ENCODE assay signal across 30 mouse cellular contexts in the genomic region with DNA sequence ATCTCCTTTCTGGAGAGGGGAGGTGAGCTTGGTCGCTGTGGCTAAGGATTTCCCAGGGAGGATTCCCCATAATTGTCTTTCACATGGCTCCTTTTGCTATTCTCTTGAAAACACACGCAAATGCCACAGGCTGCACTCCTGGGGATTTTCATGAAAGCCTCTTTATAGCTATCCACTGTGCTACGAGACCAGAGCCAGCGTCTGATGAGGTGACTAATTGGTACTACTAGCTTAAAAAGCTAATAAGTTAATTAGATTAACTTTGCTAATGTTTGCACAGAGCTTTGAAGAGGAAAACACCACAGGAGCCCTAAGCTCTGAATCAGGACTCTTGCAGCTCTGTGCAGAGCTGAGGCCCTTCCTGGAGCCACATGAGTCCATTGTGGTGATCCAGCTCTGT.
DNase-seq lines count a peak whose midpoint lies in the region; ATAC-seq and TF ChIP-seq lines count a peak whose summit lies in the region.
"Had no signal": no experiment of that assay in that cellular context is flagged by ENCODE, and none has a peak within 500 bp of the region (broad histone marks: within the 10 kb centered on the region; RNA-seq: fewer than 3 reads in every experiment).

No protein-coding gene starts in this region.

- H3K4me1 ChIP-seq in forebrain, embryonic 13.5 days = peaks cover 27% of the 10 kb centered on the region
- peaks cover 12% of the 10 kb centered on the region; the same call in 1 of the 2 replicates for H3K4me1 ChIP-seq in forebrain, embryonic 14.5 days (ENCODE audit: control insufficient read depth, insufficient read depth, low read length)
- no peaks in the 10 kb centered on the region for H3K4me1 ChIP-seq in limb, embryonic 11.5 days (ENCODE audit: control insufficient read depth, insufficient read depth, low read length)
- H3K4me1 ChIP-seq in limb, embryonic 10.5 days = peaks cover 11% of the 10 kb centered on the region
- H3K4me1 ChIP-seq in hindbrain, postnatal 0 days (ENCODE audit: insufficient read depth, low read length) = peaks cover 4% of the 10 kb centered on the region; the same call in 1 of the 2 replicates
- H3K4me1 ChIP-seq: heart, embryonic 12.5 days had no signal

- no peaks in the 10 kb centered on the region for H3K36me3 ChIP-seq in forebrain, embryonic 13.5 days (ENCODE audit: poor library complexity, severe bottlenecking)
- H3K36me3 ChIP-seq in forebrain, embryonic 14.5 days (ENCODE audit: control insufficient read depth, insufficient read depth, low read length) = no peaks in the 10 kb centered on the region
- H3K36me3 ChIP-seq in limb, embryonic 11.5 days (ENCODE audit: control insufficient read depth, insufficient read depth, low read length) = no peaks in the 10 kb centered on the region
- no peaks in the 10 kb centered on the region for H3K36me3 ChIP-seq in limb, embryonic 10.5 days
- no peaks in the 10 kb centered on the region for H3K36me3 ChIP-seq in hindbrain, postnatal 0 days (ENCODE audit: insufficient read depth, low read length)
- H3K36me3 ChIP-seq: embryonic facial prominence, embryonic 12.5 days; forebrain, embryonic 15.5 days; G1E; heart, embryonic 12.5 days; hindbrain, embryonic 15.5 days; limb, embryonic 12.5 days; midbrain, embryonic 12.5 days had no signal

- no peak overlapping the region for H3K27ac ChIP-seq in forebrain, embryonic 13.5 days
- H3K27ac ChIP-seq in forebrain, embryonic 14.5 days (ENCODE audit: low read depth, low read length) = no peak overlapping the region
- H3K27ac ChIP-seq in limb, embryonic 11.5 days (replicated peaks; ENCODE audit: low read depth, low read length) = no peak overlapping the region
- H3K27ac ChIP-seq in limb, embryonic 10.5 days = no peak overlapping the region
- H3K27ac ChIP-seq in hindbrain, postnatal 0 days = no peak overlapping the region
- H3K27ac ChIP-seq: embryonic facial prominence, embryonic 12.5 days; forebrain, embryonic 15.5 days; hindbrain, embryonic 15.5 days; left cerebral cortex, adult 2 months; limb, embryonic 12.5 days; midbrain, embryonic 12.5 days had no signal

- peaks cover 97% of the 10 kb centered on the region for H3K27me3 ChIP-seq in forebrain, embryonic 13.5 days
- peaks cover 93% of the 10 kb centered on the region for H3K27me3 ChIP-seq in forebrain, embryonic 14.5 days (replicated peaks; ENCODE audit: control insufficient read depth, insufficient read depth, low read length)
- H3K27me3 ChIP-seq in limb, embryonic 11.5 days (ENCODE audit: control insufficient read depth, insufficient read depth, low read length) = no peaks in the 10 kb centered on the region
- H3K27me3 ChIP-seq in limb, embryonic 10.5 days (ENCODE audit: low read depth, poor library complexity, severe bottlenecking) = peaks cover 54% of the 10 kb centered on the region
- peaks cover 77% of the 10 kb centered on the region for H3K27me3 ChIP-seq in hindbrain, postnatal 0 days (ENCODE audit: insufficient read depth, low read length)
- H3K27me3 ChIP-seq: CH12.LX had no signal

- under 1% methylated on average over 4 of the region's 4 CpGs for whole genome bisulfite sequencing in forebrain, embryonic 13.5 days
- 0% methylated on average over 4 of the region's 4 CpGs for WGBS in forebrain, embryonic 14.5 days
- 9% methylated on average over 4 of the region's 4 CpGs for WGBS in limb, embryonic 11.5 days
- 14% methylated on average over 4 of the region's 4 CpGs for WGBS in limb, embryonic 10.5 days
- WGBS in hindbrain, postnatal 0 days = 9% methylated on average over 4 of the region's 4 CpGs

- no peak for TF ChIP-seq CTCF in brain, embryonic 14.5 days (IDR thresholded peaks at IDR 0.05; ENCODE audit: borderline replicate concordance, extremely low read depth, insufficient read depth, insufficient read length)
- TF ChIP-seq CTCF in hindbrain, postnatal 0 days (IDR thresholded peaks at IDR 0.05; ENCODE audit: low read depth) = no peak

- no peaks in the 10 kb centered on the region for H3K9me3 ChIP-seq in forebrain, embryonic 13.5 days (replicated peaks)
- no peaks in the 10 kb centered on the region for H3K9me3 ChIP-seq in forebrain, embryonic 14.5 days (replicated peaks; ENCODE audit: control insufficient read depth, low read length)
- no peaks in the 10 kb centered on the region for H3K9me3 ChIP-seq in limb, embryonic 11.5 days (ENCODE audit: control insufficient read depth, low read length)
- no peaks in the 10 kb centered on the region for H3K9me3 ChIP-seq in limb, embryonic 10.5 days (replicated peaks)
- no peaks in the 10 kb centered on the region for H3K9me3 ChIP-seq in hindbrain, postnatal 0 days (ENCODE audit: low read length)
- H3K9me3 ChIP-seq: embryonic facial prominence, embryonic 12.5 days; forebrain, embryonic 15.5 days; heart, embryonic 12.5 days; hindbrain, embryonic 15.5 days; limb, embryonic 12.5 days; midbrain, embryonic 12.5 days had no signal

- DNase-seq in forebrain, embryonic 14.5 days (ENCODE audit: low spot score) = no peak
- DNase-seq in limb, embryonic 11.5 days (ENCODE audit: low spot score) = no peak
- no peak for DNase-seq in limb, embryonic 10.5 days (ENCODE audit: low spot score)
- peak; percentile 67 for DNase-seq in brain, embryonic 14.5 days (ENCODE audit: low read depth)
- peak; percentile 33 for DNase-seq in hindbrain, postnatal 0 days (ENCODE audit: low spot score)
- DNase-seq in MN1 (ENCODE audit: low spot score) = no peak
- no peak for DNase-seq in spleen, adult 12 weeks (ENCODE audit: low spot score)
- DNase-seq: B cell, adult 2 months; cerebellum, adult 8-10 months; cerebellum, postnatal 36 days; gastrocnemius, postnatal 14 days; heart, postnatal 10 days; layer of hippocampus, adult 9-11 months; lung, postnatal 10 days; thymus, postnatal 14 days had no signal

- no peak overlapping the region for H3K4me2 ChIP-seq in forebrain, embryonic 13.5 days
- no peak overlapping the region for H3K4me2 ChIP-seq in forebrain, embryonic 14.5 days (ENCODE audit: low read length)
- 0 out of 2 replicates have a peak overlapping the region, but pooled peaks have one; percentile 16 for H3K4me2 ChIP-seq in limb, embryonic 11.5 days (ENCODE audit: low read depth, severe bottlenecking)
- H3K4me2 ChIP-seq in hindbrain, postnatal 0 days (ENCODE audit: low read depth, low read length) = no peak overlapping the region
- H3K4me2 ChIP-seq: embryonic facial prominence, embryonic 12.5 days; forebrain, embryonic 15.5 days; heart, embryonic 12.5 days; hindbrain, embryonic 15.5 days; liver, embryonic 11.5 days; midbrain, embryonic 12.5 days had no signal

- ATAC-seq in forebrain, embryonic 13.5 days = peak; percentile 43; the same call in 1 of the 2 replicates
- ATAC-seq in forebrain, embryonic 14.5 days = no peak
- no peak for ATAC-seq in limb, embryonic 11.5 days (ENCODE audit: insufficient number of reproducible peaks, low FRiP score, low TSS enrichment, low read depth)
- ATAC-seq in hindbrain, postnatal 0 days = 0 out of 2 replicates have a peak, but pooled peaks have one; percentile 43
- ATAC-seq: activated CD4-positive, CD25-positive, alpha-beta regulatory T cell, adult 4 months; intestine, embryonic 16.5 days; liver, postnatal 0 days had no signal

- H3K4me3 ChIP-seq in forebrain, embryonic 13.5 days = no peak overlapping the region
- H3K4me3 ChIP-seq in forebrain, embryonic 14.5 days (ENCODE audit: low read depth, low read length) = no peak overlapping the region
- no peak overlapping the region for H3K4me3 ChIP-seq in limb, embryonic 11.5 days (ENCODE audit: low read depth, low read length)
- H3K4me3 ChIP-seq in limb, embryonic 10.5 days = no peak overlapping the region
- no peak overlapping the region for H3K4me3 ChIP-seq in hindbrain, postnatal 0 days (ENCODE audit: low read length)
- H3K4me3 ChIP-seq: embryonic facial prominence, embryonic 12.5 days; erythroblast, embryonic 14.5 days; forebrain, embryonic 15.5 days; heart, embryonic 12.5 days; hindbrain, embryonic 15.5 days; left cerebral cortex, adult 2 months; limb, embryonic 12.5 days; midbrain, embryonic 12.5 days had no signal

- no peak for TF ChIP-seq POLR2A in brain, embryonic 14.5 days (IDR thresholded peaks at IDR 0.05; ENCODE audit: borderline replicate concordance, extremely low read depth, insufficient read depth, insufficient read length, poor library complexity, severe bottlenecking)

- H3K9ac ChIP-seq in forebrain, embryonic 13.5 days = no peak overlapping the region
- no peak overlapping the region for H3K9ac ChIP-seq in forebrain, embryonic 14.5 days (ENCODE audit: low read length)
- no peak overlapping the region for H3K9ac ChIP-seq in limb, embryonic 11.5 days (ENCODE audit: low read length)
- no peak overlapping the region for H3K9ac ChIP-seq in hindbrain, postnatal 0 days (replicated peaks; ENCODE audit: low read length)
- H3K9ac ChIP-seq: embryonic facial prominence, embryonic 12.5 days; forebrain, embryonic 15.5 days; heart, embryonic 12.5 days; hindbrain, embryonic 15.5 days; limb, embryonic 12.5 days; liver, postnatal 0 days; midbrain, embryonic 12.5 days had no signal

Comparison
In these comparisons a context has a peak if more than half of its experiments do, and no peak if none do; other contexts are left out.
1. ATAC-seq: peak in forebrain, embryonic 13.5 days (single experiment) and hindbrain, postnatal 0 days (single experiment); none in forebrain, embryonic 14.5 days (single experiment) and limb, embryonic 11.5 days (single experiment).
2. DNase-seq: peak in brain, embryonic 14.5 days (single experiment) and hindbrain, postnatal 0 days (single experiment); none in forebrain, embryonic 14.5 days (single experiment), limb, embryonic 11.5 days (single experiment), limb, embryonic 10.5 days (single experiment), MN1 (single experiment) and spleen, adult 12 weeks (single experiment).